Mouse (Mus musculus): Measurements from ENCODE around the gene Irgq. TPM values are rescaled to one million over a fixed set of nuclear protein-coding genes. Genes with fewer than 3 reads are reported as not detected.
"Not testable (repeated sequence)": the region's sequence is repeated elsewhere in the genome, so short reads cannot be mapped to it uniquely, and the experiment has no call there.

Gene Irgq
- total and polyA plus RNA-seq, 3 experiments: 12.9 to 17.4 (median 16.1) TPM

DNA sequence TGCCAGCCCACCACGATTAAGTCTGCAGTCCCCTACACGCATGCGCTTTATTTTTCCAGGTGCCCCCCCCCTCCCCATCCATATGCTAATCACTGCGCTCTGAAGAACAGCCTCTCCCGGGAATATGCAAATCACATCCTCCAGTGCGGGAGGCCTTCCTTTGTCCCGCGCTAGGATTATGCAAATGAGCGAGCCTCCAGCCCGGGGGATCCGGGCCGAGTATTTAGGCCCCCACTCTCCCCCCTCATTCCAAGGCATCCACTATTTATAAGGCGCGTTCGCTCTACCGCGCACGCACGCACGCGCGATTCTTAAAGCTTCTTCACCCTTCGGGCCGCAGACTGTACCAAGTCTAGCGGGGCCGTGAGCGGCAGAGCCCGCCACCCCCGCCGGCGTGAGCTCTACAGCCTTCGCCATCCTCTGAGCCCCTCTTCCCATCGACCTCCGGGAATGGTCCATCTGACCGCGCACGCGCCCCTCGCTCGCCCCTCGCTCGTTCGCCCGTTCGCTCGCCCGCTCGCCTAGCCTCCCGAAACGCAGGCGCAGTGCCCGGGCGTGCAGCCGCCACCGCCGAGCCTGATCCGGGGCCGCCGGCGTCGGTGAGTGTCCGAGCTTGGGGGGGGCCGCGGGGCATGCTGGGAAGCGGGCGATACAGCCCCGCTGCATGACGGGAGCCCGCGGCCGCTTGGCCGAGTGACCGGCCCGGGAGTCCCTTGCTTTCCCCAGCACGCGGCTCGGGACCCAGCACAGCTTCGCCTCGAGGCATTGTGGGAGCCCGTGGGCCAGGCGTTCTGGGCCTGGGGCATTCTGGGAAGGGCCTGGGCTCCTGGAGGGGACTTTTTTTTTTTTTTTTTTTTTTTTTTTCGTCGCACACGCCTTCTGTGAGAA, 23.4 kb upstream of the Irgq start, which contains the start of gene Zfp428:
TSS of gene Zfp428 (plus strand) at position 169 of the 888 bp plus-strand sequence.
- DNase-seq: peak; percentile 92
- WGBS: under 1% methylated on average over 84 of the region's 84 CpGs
- Histone ChIP-seq H3K9ac (ENCODE audit: low read depth, low read length) (peak within 1 kb of the TSS; percentile 95), H3K27me3 (ENCODE audit: control insufficient read depth, insufficient read depth, low read length) (no peaks in the 10 kb centered on the region), H3K79me2 (replicated peaks; ENCODE audit: control insufficient read depth, insufficient read depth, low read length) (no peaks in the 10 kb centered on the region), H3K4me3 (peak within 1 kb of the TSS; percentile 92), H3K27ac (peak within 1 kb of the TSS; percentile 91), H3K4me1 (ENCODE audit: control insufficient read depth, insufficient read depth, low read length) (0 out of 2 replicates have a peak, but pooled peaks cover 1% of the 10 kb centered on the region), H3K36me3 (ENCODE audit: control insufficient read depth, insufficient read depth, low read length) (no peaks in the 10 kb centered on the region)
- intact Hi-C loops (cut with DNase I): loop anchor here (1.0 to 5.0 kb wide), 3 partner anchors 23 to 35 kb away; partner anchors contain the start of genes Cadm4 and Irgq
- TF ChIP-seq POLR2A (IDR thresholded peaks at IDR 0.05; ENCODE audit: insufficient read depth, low read depth, low read length) (peak; percentile 58), CTCF (IDR thresholded peaks at IDR 0.05) (no peak)

DNA sequence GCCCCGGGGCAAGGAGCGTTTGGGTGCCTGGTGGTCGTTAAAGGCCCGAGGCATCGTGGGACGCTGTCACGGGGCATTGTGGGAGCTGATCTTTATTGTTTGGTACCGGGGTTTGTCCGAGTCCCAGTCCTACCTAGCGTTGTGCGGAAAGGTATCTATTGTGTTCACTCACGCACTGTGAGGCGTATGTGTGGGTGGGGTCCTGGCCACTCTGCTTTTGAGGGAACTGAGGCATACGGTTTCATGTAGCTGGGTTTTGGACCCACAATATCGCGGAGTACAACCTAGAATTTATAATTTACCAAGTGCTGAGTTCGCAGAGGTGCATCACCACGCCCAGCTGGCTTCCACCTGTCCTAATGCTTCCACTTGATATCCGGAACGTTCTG, 22.8 kb upstream of the Irgq start:
- TF ChIP-seq CTCF (IDR thresholded peaks at IDR 0.05) (no peak), POLR2A (IDR thresholded peaks at IDR 0.05; ENCODE audit: insufficient read depth, low read depth, low read length) (no peak), EP300 (IDR thresholded peaks at IDR 0.05; ENCODE audit: insufficient read depth, low read depth, low read length) (no peak)
- H3K27me3 ChIP-seq (ENCODE audit: control insufficient read depth, insufficient read depth, low read length): no peaks in the 10 kb centered on the region
- H3K4me3 ChIP-seq: peak overlapping the region; percentile 92
- peak overlapping the region; percentile 95 for H3K9ac ChIP-seq (ENCODE audit: low read depth, low read length)
- no peaks in the 10 kb centered on the region for H3K36me3 ChIP-seq (ENCODE audit: control insufficient read depth, insufficient read depth, low read length)
- DNase-seq: no peak
- 2% methylated on average over 20 of the region's 20 CpGs for WGBS
- intact Hi-C loops (cut with DNase I): loop anchor here (1.0 to 5.0 kb wide), 3 partner anchors 23 to 35 kb away; partner anchors contain the start of genes Cadm4 and Irgq
- H3K79me2 ChIP-seq (replicated peaks; ENCODE audit: control insufficient read depth, insufficient read depth, low read length): no peaks in the 10 kb centered on the region
- H3K27ac ChIP-seq: peak overlapping the region; percentile 91
- 0 out of 2 replicates have a peak, but pooled peaks cover 1% of the 10 kb centered on the region for H3K4me1 ChIP-seq (ENCODE audit: control insufficient read depth, insufficient read depth, low read length)

DNA sequence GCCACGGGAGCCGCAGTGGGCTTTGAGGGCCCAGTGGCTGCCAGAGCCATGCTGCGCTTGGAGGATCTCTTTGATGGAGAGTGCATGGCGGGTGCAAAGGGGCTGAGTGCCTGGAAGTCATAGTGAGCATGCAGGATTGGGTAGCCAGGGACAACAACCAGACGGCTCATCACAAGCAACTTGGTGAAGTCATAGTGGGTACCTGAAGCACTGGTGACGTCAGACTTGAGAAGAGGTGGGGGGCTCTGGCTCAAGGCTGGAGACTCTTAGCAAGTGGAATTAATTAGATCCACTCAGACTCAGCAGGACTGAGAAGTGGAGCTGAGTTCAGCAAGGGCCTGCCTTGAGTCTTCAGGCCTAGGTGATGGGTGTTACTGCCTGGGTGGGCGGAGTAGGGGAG, 18.1 kb upstream of the Irgq start, which contains the start of gene AC161166.1:
TSS of gene AC161166.1 (minus strand) at position 101 of the 400 bp plus-strand sequence.
- H3K27ac ChIP-seq: no peak within 1 kb of the TSS
- intact Hi-C loops (cut with DNase I): no loop called here
- no peak within 1 kb of the TSS for H3K9ac ChIP-seq (ENCODE audit: low read depth, low read length)
- no peak within 1 kb of the TSS for H3K4me3 ChIP-seq
- no peaks in the 10 kb centered on the region for H3K27me3 ChIP-seq (ENCODE audit: control insufficient read depth, insufficient read depth, low read length)
- no peak for DNase-seq
- no peaks in the 10 kb centered on the region for H3K36me3 ChIP-seq (ENCODE audit: control insufficient read depth, insufficient read depth, low read length)
- 0 out of 2 replicates have a peak, but pooled peaks cover 1% of the 10 kb centered on the region for H3K4me1 ChIP-seq (ENCODE audit: control insufficient read depth, insufficient read depth, low read length)
- no peak for TF ChIP-seq CTCF (IDR thresholded peaks at IDR 0.05)
- TF ChIP-seq POLR2A (IDR thresholded peaks at IDR 0.05; ENCODE audit: insufficient read depth, low read depth, low read length): no peak
- no peak for TF ChIP-seq EP300 (IDR thresholded peaks at IDR 0.05; ENCODE audit: insufficient read depth, low read depth, low read length)
- no peaks in the 10 kb centered on the region for H3K79me2 ChIP-seq (replicated peaks; ENCODE audit: control insufficient read depth, insufficient read depth, low read length)
- WGBS: 94% methylated on average over 7 of the region's 7 CpGs

DNA sequence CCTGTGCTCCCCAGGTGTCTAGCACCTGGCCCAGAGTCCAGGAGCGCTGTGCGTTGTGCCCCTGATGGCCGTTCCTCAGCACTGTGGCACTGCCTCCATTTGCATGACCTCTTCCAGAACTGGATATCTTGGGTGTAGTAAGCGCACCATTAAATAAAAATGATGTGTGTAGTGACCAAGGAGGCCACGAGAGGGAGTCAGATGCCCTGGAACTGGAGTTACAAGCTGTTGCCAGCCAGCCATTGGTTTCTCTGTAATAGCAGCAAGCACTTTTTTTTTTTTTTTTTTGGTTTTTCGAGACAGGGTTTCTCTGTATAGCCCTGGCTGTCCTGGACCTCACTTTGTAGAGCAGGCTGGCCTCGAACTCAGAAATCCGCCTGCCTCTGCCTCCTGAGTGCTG, 14.2 kb upstream of the Irgq start:
- H3K4me1 ChIP-seq (ENCODE audit: control insufficient read depth, insufficient read depth, low read length); H3K9ac ChIP-seq (ENCODE audit: low read depth, low read length); DNase-seq; H3K36me3 ChIP-seq (ENCODE audit: control insufficient read depth, insufficient read depth, low read length); H3K27me3 ChIP-seq (ENCODE audit: control insufficient read depth, insufficient read depth, low read length); H3K79me2 ChIP-seq (replicated peaks; ENCODE audit: control insufficient read depth, insufficient read depth, low read length); intact Hi-C loops (cut with DNase I); H3K4me3 ChIP-seq; H3K27ac ChIP-seq: not testable (repeated sequence)
- 82% methylated on average over 8 of the region's 8 CpGs for WGBS
- TF ChIP-seq CTCF (IDR thresholded peaks at IDR 0.05): peak; percentile 32

DNA sequence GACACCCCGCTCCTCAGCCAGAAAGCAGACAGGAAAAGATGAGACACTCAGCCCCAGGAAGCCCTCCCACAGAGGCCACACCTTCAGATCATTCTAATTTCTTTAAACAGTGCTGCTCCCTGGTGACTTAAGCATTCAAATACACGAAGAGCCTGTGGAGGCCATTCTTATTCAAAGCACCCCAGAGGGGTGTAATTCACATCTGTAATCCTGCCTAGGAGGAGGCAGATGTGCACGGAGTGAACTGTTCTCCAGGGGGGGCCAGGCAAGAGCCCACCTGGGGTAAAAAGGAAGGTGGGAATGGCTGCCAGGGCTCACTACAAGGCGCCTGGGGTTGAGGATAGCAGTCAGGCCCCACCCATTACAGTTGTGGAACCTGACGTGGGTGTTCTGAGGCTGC, 13.4 kb upstream of the Irgq start:
- H3K36me3 ChIP-seq (ENCODE audit: control insufficient read depth, insufficient read depth, low read length): no peaks in the 10 kb centered on the region
- H3K4me1 ChIP-seq (ENCODE audit: control insufficient read depth, insufficient read depth, low read length): no peaks in the 10 kb centered on the region
- intact Hi-C loops (cut with DNase I): no loop called here
- DNase-seq: no peak
- H3K79me2 ChIP-seq (replicated peaks; ENCODE audit: control insufficient read depth, insufficient read depth, low read length): no peaks in the 10 kb centered on the region
- TF ChIP-seq POLR2A (IDR thresholded peaks at IDR 0.05; ENCODE audit: insufficient read depth, low read depth, low read length) (no peak), EP300 (IDR thresholded peaks at IDR 0.05; ENCODE audit: insufficient read depth, low read depth, low read length) (no peak), CTCF (IDR thresholded peaks at IDR 0.05) (no peak)
- H3K9ac ChIP-seq (ENCODE audit: low read depth, low read length): no peak overlapping the region
- 56% methylated on average over 5 of the region's 5 CpGs for WGBS
- no peak overlapping the region for H3K4me3 ChIP-seq
- H3K27me3 ChIP-seq (ENCODE audit: control insufficient read depth, insufficient read depth, low read length): no peaks in the 10 kb centered on the region
- no peak overlapping the region for H3K27ac ChIP-seq

DNA sequence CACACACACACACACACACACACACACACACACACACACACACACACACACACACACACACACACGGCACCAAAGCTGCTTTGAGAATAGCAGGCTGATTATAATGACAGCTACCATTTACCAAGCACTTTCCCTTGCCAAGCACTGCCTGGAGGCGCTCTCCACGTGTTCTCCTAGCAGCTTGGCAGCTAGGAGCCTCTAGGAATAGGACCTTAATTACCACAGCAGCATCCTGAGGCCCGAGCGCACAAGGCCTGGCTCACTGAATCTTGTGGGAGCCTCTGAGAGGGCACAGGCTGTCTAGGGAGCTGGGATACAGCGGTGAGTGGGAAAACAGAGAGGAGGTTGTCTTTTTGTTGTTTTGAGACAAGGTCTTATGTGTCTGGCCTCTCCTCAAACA, 12.8 kb upstream of the Irgq start:
- H3K4me3 ChIP-seq: no peak overlapping the region
- H3K27ac ChIP-seq: no peak overlapping the region
- no peaks in the 10 kb centered on the region for H3K27me3 ChIP-seq (ENCODE audit: control insufficient read depth, insufficient read depth, low read length)
- no peaks in the 10 kb centered on the region for H3K79me2 ChIP-seq (replicated peaks; ENCODE audit: control insufficient read depth, insufficient read depth, low read length)
- no peaks in the 10 kb centered on the region for H3K36me3 ChIP-seq (ENCODE audit: control insufficient read depth, insufficient read depth, low read length)
- H3K4me1 ChIP-seq (ENCODE audit: control insufficient read depth, insufficient read depth, low read length): no peaks in the 10 kb centered on the region
- intact Hi-C loops (cut with DNase I): no loop called here
- H3K9ac ChIP-seq (ENCODE audit: low read depth, low read length): no peak overlapping the region
- 60% methylated on average over 6 of the region's 6 CpGs for WGBS
- no peak for TF ChIP-seq CTCF (IDR thresholded peaks at IDR 0.05)
- TF ChIP-seq EP300 (IDR thresholded peaks at IDR 0.05; ENCODE audit: insufficient read depth, low read depth, low read length): no peak
- TF ChIP-seq POLR2A (IDR thresholded peaks at IDR 0.05; ENCODE audit: insufficient read depth, low read depth, low read length): no peak
- DNase-seq: peak in 1 of 2 experiments; percentile 40

All from heart, adult 2 months (tissue).